Mouse (Mus musculus) erythroblast, embryonic 14.5 days (primary cell): Measurements from ENCODE around the gene Dcaf4.

Source experiments
- GATA1 ChIP-seq: IDR thresholded peaks from 2 replicates; pipeline ENCODE4 v1.6.1; 2012; ENCODE audit warnings: low read length, inconsistent platforms, mixed read lengths
- TAL1 ChIP-seq: IDR thresholded peaks from 3 replicates; pipeline ENCODE4 v1.6.1; 2012; ENCODE audit warnings: low read length, inconsistent platforms, mixed read lengths

- TF ChIP-seq TAL1 (no peak), GATA1 (no peak)
These were observed 5.7 kb downstream of the Dcaf4 start for GRCm38 (mm10) chr12:83525822-83526544.
